Mouse (Mus musculus) cerebellum, adult 8-10 months (tissue): Measurements from ENCODE around the gene Ly6g6d.

Experiments used
- DNase-seq: peaks from one replicate; pipeline ENCODE4 v3.0.0; 2022

The Ly6g6d gene

DNA sequence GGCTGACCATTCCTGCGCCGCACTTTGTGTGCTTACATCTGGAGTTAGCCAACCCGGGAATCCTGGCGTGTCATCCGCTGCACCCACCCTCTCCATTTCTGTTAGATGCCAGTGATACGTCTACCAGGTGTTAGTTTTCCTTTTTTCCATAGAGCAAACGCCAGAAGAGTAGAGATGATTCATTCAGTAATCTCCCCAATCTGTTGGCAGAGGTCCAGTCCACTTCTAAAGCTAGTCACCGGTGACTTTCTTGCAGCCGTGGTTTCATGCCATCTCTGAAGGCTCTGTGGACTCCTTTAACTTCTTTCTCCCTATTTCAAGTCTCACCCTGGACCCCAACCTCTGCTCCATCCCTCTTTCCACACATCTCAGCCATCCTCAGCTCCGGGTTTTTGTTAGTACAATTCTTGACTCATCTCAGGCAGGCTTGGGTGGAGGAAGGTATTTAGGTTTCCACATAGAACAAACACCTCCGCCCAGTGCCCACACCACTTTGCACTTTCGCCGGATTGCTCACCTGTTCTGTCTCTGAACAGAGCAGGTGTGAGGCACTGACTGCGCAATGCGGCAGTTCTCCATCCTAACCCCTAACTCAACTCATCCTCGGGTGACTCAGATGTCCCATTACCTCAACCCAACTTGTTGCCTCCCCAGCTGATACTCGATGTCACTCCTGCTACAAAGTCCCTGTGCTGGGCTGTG, 9.5 kb downstream of the Ly6g6d start:
- no peak for DNase-seq

DNA sequence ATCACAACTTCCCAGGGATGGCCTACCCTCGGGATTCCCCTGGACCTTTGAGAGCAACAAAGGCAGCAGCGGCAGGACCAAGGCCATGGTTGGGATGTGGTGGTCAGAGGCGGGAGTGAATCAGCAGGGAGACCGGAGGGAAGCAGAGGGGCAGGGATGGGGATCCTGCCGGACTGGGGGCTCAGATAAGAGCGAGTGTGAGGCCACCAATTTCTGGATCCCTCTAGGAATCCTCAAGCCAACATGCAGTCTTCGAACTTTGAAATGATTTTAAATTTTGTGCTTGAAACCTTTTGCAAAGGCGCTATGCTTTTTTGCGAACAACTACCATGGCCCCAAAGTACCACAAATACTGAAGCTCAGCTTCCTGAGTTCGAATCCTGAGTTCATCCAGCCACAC, 11.8 kb downstream of the Ly6g6d start, which contains the start of gene Mpig6b:
Gene Mpig6b (minus strand): TSS at position 101 of the 400 bp plus-strand sequence.
- no peak for DNase-seq

DNA sequence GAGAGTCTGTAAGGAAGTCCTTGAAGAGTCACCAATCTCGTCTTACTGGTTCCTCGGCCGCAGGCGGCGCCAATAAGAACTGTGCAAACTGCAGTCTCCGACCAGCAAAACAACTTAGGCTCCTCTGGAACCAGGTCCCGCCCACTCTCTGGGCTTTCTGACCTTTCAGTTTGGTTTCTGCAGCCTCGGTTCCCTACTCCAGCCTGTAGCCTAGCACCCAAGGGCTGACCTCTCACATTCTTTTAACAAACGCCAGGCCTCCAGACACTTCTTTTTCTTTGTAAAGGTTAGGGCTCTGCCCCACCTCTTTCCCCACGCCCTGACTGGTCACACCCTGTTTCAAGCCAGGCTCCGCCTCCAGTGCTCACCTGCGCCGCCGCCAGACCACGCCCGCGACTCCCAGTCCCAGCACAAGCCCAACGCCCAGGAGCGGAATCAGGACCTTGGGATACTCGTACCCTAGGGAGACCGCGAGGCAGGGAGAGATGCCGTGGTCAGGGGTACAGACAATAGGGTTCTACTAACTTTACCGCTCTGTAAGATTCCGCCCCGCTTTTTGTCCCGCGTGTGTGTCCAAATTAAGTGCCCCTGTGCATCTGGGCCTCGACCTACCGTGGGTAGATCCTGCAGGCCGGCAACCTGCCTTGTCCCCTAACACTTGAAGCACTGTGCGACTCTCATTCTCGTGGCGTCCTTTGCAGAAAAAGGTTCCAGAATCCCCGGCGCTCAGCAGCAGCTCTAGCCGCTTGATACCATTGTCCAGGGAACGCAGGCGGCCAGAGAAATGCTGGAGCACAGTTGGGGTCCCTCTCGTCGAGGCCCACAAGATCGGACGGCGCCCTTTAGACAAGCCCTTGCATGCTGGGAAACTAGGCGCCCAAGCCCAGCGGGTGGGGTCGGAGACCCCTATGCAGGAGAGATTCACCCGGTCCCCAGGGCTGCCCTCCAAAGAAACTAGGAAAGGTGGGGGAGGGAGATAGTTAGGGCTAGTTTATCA, 12.6 kb downstream of the Ly6g6d start, which contains the start of gene Ly6g6c:
Gene Ly6g6c (plus strand): TSS at position 438 of the 997 bp plus-strand sequence.
- no peak for DNase-seq

DNA sequence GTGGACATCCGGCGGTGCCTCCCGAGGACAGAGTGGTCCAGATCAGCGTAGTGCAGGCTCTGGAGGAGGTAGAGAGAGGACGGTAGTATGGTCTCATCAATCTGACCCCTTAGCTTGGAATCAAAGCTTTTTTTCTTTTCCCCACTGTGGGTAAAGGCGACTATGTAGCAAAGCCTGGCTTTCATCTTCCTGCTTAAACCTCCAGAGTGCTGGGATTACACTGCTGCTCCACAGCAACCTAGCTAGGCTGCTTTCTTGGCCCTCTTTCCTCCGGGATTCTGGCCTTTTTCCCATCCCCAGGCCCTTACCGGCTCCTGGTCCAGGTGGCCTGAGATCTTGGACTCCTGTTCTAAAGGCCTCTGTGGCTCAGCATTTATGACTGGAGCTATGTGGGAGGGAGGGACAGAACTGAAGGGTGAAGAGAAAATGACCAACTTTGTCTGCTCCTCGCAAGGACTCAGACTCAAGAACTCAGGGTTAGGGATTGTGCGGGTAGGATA, 13.4 kb downstream of the Ly6g6d start:
- DNase-seq = peak; percentile 69

DNA sequence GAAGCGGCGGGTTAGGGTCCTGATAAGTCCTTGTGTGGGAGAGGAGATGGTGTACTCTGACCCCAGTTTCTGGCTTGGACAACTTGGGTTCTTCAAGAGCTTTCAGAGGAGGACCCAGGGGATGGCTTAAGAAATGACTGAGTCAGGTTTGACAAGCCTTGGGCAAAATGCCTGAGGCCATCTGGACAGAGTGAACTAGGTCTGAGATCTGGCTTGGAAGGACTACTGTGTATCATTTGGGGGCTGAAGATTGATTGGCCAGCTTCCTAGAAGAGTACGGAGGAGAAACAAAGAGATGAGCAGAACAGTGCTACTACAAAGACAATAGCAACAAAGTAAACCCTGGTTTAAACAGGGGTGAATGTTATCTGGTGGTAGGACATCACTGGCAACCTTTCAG, 14.4 kb downstream of the Ly6g6d start:
- DNase-seq = no peak

DNA sequence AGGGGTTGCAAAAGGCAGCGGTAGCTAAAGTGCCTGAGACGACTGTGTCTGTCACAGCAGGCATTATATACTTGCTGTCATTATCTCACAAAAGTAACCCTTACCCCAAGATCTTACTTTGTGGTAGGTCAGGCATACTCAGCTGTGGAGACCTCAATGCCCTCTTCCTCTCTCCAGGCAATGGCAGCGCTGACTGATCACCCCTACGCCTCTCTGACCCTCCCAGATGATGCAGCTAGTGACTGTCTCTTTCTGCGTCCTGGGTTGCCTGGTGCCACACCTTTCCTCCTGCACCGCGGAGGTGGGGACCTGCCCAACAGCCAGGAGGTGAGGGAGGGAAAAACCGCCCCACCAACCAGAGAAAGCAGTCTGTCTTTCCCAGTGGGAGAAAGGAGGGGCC, 16.6 kb downstream of the Ly6g6d start:
- no peak for DNase-seq

DNA sequence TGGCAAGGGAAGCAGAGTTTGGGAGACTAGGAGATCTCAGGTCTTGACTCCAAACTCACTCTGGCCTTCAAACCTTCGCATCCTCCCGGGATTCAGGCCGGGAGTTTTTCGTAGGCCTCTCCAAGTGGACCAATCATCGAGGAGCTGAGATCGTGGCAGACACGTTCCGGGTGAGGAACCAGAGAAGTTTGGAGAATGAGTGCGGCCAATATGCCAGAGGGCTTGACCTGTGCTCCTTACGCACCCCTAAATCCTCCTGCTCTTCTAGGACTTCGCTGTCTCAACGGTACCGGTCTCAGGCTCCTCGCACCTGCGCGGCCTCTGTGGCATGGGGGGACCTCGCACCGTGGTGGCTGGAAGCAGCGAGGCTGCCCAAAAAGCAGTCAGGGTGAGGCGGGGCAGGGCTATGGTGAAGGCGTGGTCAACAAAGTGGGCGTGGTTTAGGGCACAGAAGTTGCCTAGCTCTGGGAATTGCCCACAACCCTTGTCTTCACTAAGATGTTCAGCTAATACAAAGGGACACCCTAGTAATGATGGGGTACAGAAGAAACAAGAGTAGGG, 17.0 kb downstream of the Ly6g6d start:
- DNase-seq = peak; percentile 31

DNA sequence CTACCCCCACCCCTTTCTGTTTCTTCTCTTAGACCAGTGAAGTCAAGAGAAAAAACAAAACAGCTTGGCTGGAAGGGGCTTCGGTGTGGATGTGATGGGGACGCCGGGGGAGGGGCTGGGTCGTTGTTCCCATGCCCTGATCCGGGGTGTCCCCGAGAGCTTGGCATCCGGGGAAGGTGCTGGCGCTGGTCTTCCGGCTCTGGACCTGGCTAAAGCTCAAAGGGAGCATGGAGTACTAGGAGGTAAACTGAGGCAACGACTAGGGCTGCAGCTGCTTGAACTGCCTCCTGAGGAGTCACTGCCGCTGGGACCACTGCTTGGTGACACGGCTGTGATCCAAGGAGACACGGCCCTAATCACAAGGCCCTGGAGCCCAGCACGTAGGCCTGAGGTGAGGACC, 17.8 kb downstream of the Ly6g6d start:
- DNase-seq = peak; percentile 41

DNA sequence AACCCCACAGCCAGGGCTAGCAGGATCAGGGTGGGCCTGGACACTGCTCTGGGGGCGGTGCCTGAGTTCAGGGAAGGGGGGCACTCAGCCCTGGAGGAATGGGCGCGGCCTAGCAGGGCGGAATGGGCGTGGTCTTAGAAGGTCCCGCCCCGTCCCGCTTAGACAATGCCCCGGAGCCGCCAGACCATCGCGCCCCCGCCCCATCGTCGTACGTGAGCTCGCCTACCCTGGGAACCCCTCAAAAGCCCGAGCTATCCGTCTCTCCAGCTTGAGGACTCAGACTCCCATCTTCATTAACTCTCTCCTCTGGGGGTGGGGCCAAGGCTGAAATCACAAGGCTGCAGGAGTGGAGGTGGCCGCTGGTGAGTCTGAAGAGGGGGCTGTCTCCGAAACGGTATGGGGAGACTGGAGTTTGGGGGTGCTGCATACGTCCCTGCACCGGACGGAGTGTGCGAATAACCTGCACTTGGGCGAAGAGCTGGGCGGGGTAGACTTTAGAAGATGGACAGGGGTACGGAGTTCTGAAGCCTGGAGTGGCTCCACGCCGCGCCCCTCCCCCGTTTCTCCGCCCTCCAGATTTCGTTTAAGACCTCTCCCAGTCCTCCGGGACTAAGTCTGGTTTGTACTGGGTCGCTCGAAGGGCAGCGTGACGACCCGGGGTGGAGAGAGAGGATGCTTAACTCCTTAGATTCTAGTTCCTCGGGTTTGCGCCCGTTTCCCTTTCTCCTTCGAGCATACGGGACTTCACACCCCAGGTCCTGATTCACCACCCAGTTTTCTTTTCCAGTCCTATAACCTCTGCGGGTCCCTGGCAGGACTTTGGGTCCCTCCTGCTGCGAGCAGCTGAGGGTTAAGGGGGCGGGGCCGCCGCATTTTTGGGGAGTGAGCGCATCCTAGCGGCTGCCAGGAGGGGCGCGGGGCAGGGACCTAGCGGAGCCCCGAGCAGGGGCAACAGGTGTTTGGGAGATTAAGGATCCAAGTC, 18.7 kb downstream of the Ly6g6d start, which contains the start of gene Ddah2:
Gene Ddah2 (plus strand): TSS at position 125 of the 982 bp plus-strand sequence.
- peak; percentile 84 for DNase-seq

DNA sequence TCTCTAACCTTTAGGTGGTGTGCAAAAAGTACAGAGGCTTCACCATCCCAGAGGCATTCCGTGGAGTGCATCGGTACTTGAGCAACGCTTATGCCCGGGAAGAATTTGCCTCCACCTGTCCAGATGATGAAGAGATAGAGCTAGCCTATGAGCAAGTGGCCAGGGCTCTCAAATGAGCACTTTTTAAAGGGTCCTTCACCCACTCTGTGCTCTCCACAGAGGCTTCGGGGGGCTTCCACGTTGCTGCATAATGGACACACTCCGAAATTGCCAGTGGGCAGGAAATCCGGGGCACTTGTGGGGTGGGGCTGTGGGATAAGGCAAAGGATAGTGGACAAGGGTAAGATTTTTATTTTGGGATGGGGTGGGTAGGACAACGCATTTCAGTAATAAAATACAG, 19.5 kb downstream of the Ly6g6d start:
- peak; percentile 28 for DNase-seq

DNA sequence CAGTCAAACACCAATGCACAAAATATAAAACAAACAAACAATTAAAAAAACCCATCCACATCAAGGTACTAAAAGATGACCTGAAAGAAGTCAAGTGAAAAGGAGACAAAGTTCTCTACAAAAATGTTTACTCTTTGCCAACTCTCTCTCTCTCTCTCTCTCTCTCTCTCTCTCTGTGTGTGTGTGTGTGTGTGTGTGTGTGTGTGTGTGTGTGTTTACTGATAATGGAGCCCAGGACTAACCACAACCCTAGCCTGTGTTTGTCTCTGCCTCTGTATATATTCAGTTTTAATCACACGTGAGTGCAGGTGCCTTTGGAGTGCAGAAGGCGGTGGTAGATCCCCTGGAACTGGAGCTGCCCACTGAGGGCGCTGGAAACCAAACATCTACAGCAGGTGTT, 20.8 kb downstream of the Ly6g6d start:
- no peak for DNase-seq

DNA sequence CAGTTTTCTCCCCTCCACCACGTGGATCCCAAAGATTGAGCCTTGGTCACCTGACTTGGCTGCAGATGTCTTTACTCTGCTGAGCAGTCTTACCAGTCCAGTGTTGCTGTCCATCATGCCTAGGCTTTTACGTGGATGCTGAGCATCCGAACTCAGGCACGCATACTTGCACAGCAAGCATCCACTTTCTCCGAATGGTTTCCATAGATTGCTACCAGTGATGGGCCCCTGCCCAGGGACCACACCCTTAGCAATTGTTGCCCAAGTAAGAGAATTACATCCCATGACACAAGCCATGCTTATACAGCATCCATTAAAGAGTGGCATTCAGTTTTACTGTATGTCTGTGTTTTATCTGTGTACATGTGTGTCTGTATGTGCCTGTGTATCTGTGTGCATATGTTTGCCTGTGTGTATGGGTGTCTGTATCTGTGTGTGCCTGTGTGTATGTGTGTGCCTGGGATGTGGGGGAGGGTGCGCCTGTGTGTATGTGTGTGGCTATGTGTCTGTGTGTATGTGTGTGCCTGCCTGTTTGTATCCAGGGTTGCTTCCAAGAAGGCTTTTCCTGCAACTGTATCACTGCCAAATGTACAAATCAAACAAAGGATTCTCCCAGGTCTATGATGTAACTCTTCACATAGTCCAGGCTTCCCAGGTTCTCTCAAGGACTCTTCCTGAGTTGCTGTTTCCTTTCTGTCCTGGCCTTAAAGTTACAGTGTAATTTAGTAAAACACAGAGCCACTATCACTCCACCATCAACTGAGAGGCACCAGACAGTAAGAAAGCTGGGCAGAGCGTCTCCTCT, 22.0 kb downstream of the Ly6g6d start:
- DNase-seq = no peak

DNA sequence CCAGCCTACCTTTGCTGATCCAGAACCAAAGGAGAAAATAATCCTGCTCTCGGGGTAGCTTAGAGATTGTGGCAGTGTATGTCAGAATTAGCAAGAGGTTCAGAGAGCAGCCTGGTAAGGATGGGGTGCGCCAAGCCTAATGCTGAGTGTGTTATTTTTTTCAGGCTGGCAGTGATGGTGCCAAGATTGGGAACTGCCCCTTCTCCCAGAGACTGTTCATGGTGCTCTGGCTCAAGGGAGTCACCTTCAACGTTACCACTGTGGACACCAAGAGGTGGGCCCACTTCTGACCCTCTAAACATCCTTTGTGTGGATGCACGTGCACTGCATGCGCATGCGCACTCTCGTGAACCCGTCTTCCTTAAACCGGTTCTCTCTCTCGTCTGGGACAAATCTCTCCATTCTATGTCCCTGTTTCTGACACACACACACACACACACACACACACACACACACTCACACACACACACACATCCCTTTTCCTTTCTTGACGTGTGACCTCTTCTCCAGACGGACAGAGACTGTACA, 25.5 kb downstream of the Ly6g6d start:
- DNase-seq = no peak

DNA sequence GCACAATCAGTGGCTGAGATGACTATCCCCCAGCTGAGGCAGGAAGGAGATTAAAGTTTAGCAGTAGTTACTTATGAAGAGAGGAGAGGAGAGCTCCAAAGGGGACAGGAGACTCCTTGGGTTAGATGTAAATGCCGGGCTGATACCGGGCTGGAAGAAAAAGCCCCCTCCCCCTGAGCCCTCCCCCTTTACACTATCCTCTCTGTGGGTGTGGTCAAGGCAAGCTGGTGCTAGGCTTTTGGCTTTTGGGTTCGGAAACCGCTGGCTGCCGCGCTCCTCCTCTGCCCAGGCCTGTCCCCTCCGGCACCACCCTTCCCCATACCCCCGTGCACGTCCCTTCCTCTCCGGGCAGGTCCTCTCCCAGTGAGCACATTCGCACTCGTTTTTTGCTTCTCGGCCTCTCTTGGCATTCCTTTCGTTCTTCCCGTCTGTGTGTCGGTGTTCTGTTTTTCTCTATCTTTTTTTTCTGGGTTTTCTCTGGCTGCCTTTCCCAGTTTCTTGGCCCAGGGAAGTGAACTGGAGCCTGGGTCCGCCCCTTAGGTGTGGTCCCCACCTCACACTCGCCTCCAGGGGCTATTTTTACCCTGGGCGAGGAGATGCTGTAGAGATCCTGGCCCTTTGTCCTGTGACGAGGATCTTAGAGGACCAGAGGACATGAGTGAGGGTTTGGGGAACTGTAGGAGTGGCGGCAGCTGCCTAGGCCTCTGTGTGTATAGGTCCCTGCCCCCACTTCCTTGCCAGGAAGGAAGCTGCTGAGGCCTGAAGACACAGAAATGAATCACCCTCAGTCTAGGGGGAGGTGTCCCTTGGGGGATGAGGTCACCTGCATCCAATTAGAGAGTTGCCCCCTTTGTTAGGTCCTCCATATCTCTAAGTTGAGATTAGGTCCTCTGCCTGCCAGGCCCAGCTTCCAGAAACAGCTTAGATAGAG, 26.4 kb downstream of the Ly6g6d start:
- peak; percentile 52 for DNase-seq

DNA sequence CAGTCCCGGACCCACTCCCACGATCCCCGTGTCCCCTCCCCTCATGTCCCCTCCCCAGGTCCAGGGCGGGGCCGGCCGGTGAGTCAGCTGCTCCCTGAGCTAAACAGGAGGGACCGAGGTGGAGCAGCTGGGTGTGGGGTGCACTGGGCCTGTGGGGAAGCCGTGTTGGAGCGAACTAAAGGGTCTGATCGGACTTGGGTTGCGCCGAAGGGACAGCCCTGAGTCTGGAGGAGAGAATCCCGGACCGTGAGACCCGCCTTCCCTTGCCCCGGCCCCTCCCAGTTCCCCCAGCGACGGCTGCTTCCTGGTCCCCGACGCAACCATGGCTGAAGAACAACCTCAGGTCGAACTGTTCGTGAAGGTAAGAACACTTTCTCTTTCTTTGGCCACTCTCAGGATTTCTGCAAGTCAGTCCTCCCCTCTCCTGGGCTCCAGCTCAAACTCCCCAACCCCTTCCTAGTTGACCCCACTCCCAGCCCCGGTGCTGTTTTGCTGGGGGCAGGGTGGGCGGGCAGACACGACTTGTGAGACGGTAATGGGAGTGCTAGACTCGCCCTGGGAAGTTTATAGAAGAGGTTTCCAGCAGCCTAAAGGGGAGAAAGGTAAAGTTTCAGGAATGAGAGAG, 27.6 kb downstream of the Ly6g6d start:
- peak; percentile 40 for DNase-seq

DNA sequence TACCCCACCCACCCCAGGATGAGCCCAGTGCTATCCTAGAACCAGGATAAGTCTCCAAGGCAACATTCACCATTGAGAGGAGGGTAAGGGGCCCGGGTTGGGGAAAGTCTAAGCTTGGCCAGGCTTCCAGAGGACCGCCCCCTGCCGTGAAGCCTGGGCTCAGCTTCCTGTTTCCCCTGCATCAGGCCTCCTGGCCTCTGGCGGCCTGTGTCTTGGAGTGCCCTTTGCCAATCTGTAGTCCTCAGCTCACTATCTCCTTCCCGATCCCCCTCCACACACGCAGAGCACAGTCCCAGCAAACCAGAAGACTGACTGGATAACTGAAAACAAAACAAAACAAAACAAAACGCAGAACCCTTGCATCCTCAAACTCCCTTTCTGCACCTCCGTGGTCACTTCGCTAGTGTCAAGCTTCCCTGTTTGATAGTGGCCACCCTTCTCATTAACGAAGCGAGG, 28.3 kb downstream of the Ly6g6d start, which contains the start of gene Clic1:
Gene Clic1 (plus strand): TSS at position 406 of the 456 bp plus-strand sequence.
- DNase-seq = no peak

DNA sequence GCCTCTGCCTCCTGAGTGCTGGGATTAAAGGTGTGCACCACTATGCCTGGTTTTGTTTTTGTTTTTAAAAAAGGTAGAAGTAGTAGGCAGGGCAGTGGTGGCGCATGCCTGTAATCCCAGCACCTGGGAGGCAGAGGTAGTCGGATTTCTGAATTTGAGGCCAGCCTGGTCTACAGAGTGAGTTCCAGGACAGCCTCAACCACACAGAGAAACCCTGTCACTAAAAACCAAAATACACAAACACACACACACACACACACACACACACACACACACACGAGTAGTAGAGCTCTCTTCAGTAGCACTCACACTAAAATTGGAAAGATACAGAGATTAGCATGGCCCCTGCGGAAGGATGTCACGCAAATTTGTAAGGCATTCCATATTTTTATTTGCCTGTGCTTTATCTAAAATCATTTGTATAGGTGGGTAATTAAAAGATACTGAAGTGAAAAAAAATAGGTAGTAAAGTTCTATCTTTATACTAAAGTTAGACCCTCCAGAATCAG, 28.9 kb downstream of the Ly6g6d start:
- no peak for DNase-seq

DNA sequence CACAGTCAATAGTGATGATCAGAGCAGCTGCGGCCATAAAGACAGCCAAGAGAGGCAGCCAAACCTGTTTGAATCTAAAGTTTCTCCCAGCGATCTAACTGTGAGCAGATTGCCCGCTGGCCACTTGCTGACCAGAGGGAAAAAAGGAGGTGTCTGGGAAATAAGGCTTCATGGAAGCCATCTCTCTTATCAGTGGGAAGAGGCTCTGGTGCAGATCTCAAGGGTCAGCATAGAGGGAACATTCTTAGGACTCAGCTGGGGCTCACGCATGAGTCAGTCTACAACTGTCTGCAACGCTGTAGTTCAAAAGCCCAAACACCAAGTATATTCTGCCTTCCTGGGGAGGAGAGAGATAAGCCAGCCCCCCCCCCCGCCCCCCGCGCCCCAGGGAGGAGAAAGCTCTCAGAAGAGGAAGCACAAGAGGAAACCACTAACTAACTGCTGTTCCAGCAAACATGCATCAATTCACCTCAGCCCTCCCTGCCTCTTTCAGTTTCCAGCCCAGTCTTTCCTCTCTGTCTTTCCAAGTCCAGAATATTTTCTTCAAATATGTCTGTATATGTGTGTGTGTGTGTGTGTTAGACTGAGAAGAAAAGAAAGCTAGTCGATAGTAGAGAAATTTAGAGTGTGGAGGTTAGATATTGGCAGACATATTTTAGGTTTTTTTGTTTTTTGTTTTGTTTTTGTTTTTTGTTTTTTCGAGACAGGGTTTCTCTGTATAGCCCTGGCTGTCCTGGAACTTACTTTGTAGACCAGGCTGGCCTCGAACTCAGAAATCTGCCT, 29.5 kb downstream of the Ly6g6d start:
- DNase-seq = peak; percentile 7
